Mouse (Mus musculus) liver, embryonic 14.5 days (tissue): ENCODE measurements around the gene Rubcn. TPM values are rescaled to one million over a fixed set of nuclear protein-coding genes. Genes with fewer than 3 reads are reported as not detected.
A peak's percentile ranks its signal among the peaks of the same experiment; 100 is the strongest.

Experiments
- ATAC-seq: fragments of 200-750 bp; cut with Nextera tagmentation; 2 replicates; pipeline ENCODE4 v1.8.0; 2017; ENCODE audit warnings: moderate number of reproducible peaks, mild to moderate bottlenecking, moderate library complexity; ENCODE audit not compliant: insufficient read depth
- DNase-seq, 3 experiments: peaks; one replicate each; pipeline ENCODE4 v3.0.0-alpha.2; 2012 to 2013; ENCODE audit warnings: low read depth in 3 of 3, low spot score in 3 of 3
- H3K27ac ChIP-seq: fragments of 300-500 bp; sonication (generic); 2 replicates; pipeline ENCODE4 v1.5.1; 2014; ENCODE audit warnings: moderate library complexity, mild to moderate bottlenecking, control low read depth, inconsistent platforms
- H3K27me3 ChIP-seq: fragments of 300-500 bp; sonication (generic); 2 replicates; pipeline ENCODE4 v1.6.1; 2014; ENCODE audit warnings: mild to moderate bottlenecking, low read length, moderate library complexity; ENCODE audit not compliant: control insufficient read depth, insufficient read depth
- H3K36me3 ChIP-seq: fragments of 300-500 bp; sonication (generic); replicated peaks from 2 replicates; pipeline ENCODE4 v1.6.1; 2014; ENCODE audit warnings: low read depth; ENCODE audit not compliant: control insufficient read depth, insufficient read depth
- H3K4me1 ChIP-seq, 2 experiments: fragments of 200-500 bp in 1 of 2; fragments of 300-500 bp in 1 of 2; sonication (generic) in 1 of 2; replicated peaks; 2 replicates each; pipeline ENCODE4 v1.6.1; 2012 to 2014; ENCODE audit warnings: antibody characterized with exemption in 1 of 2, inconsistent platforms in 1 of 2, low read length in 1 of 2; ENCODE audit not compliant: control insufficient read depth in 2 of 2, insufficient read depth in 2 of 2
- H3K4me2 ChIP-seq: fragments of 300-500 bp; sonication (generic); 2 replicates; pipeline ENCODE4 v1.6.1; 2014; ENCODE audit warnings: low read depth, mild to moderate bottlenecking, control low read depth, moderate library complexity
- H3K4me3 ChIP-seq, 2 experiments: fragments of 200-500 bp in 1 of 2; fragments of 300-500 bp in 1 of 2; sonication (generic) in 1 of 2; 2 replicates each; pipeline ENCODE4 v1.5.1; 2012 to 2014; ENCODE audit warnings: low read depth in 2 of 2, low read length in 2 of 2, mild to moderate bottlenecking in 2 of 2, control low read depth in 1 of 2, inconsistent platforms in 1 of 2, moderate library complexity in 1 of 2; ENCODE audit not compliant: insufficient read depth in 1 of 2
- H3K9ac ChIP-seq: fragments of 300-500 bp; sonication (generic); replicated peaks from 2 replicates; pipeline ENCODE4 v1.6.1; 2014; ENCODE audit warnings: mild to moderate bottlenecking, control low read depth, moderate library complexity
- H3K9me3 ChIP-seq: fragments of 300-500 bp; sonication (generic); 2 replicates; pipeline ENCODE4 v1.6.1; 2016; ENCODE audit warnings: low read length, mixed read lengths; ENCODE audit not compliant: control insufficient read depth
- CTCF ChIP-seq: IDR thresholded peaks from 2 replicates; pipeline ENCODE4 v1.5.1; 2016; ENCODE audit warnings: antibody characterized with exemption, low read depth, control low read depth
- EP300 ChIP-seq: IDR thresholded peaks from 2 replicates; pipeline ENCODE4 v1.6.1; 2016; ENCODE audit warnings: antibody characterized with exemption, low read depth
- WGBS: fragments of 180-500 bp; shearing (Covaris S2); extraction: QIAGEN DNeasy Blood & Tissue Kit; methylation state at CpG from one replicate; pipeline ENCODE4 v1.1.7; 2014; ENCODE audit not compliant: insufficient replicate concordance; 5-methylcytosine and 5-hydroxymethylcytosine counted together
- polyA plus RNA-seq, 2 experiments: library from polyadenylated mRNA; depleted of rRNA in 1 of 2; stranded (reverse) in 1 of 2; unstranded in 1 of 2; fragments of >200 nt; fragmentation: Nextera tagmentation in 1 of 2; extraction: Ambion mirVana in 1 of 2; gene quantifications; 2 replicates each; pipeline versions ENCODE4 v1.2.1 to v1.2.3; 2012 to 2014

Gene Rubcn
- polyA plus RNA-seq, 2 experiments, result 3.1 to 3.9 TPM

- Histone ChIP-seq H3K27me3 (no peaks in the 10 kb centered on the region), H3K27ac (peak within 1 kb of the TSS; percentile 40), H3K36me3 (no peaks in the 10 kb centered on the region), H3K9ac (peak within 1 kb of the TSS; percentile 86), H3K4me1 (peaks cover 2 to 5% of the 10 kb centered on the region in 2 experiments), H3K9me3 (no peaks in the 10 kb centered on the region), H3K4me2 (peak within 1 kb of the TSS; percentile 83), H3K4me3 (peak within 1 kb of the TSS; percentile 84 to 96)
- ATAC-seq (peak; percentile 91), DNase-seq (peak; percentile 79 to 87 (median 83))
- WGBS, result under 1% methylated on average over 85 of the region's 85 CpGs
- TF ChIP-seq CTCF, result no peak
- TF ChIP-seq EP300, result no peak
Observed at GRCm38 (mm10) chr16:32913937-32914881, 36.6 kb upstream of the Rubcn start, which contains the start of gene Lrch3. Gene Lrch3 (plus strand): TSS chr16:32914100.

GRCm38 (mm10) chr16:32913212-32913611 lies 35.6 kb upstream of the Rubcn start:
- no peak for DNase-seq
- H3K4me1 ChIP-seq, result peaks cover 2 to 5% of the 10 kb centered on the region in 2 experiments
- H3K9ac ChIP-seq, result peak overlapping the region; percentile 86
- no peaks in the 10 kb centered on the region for H3K36me3 ChIP-seq
- 55% methylated on average over 7 of the region's 7 CpGs for WGBS
- peak overlapping the region in 1 of 2 experiments; percentile 84; a peak in 2 of 4 replicates for H3K4me3 ChIP-seq
- H3K9me3 ChIP-seq, result no peaks in the 10 kb centered on the region
- H3K27ac ChIP-seq, result no peak overlapping the region
- ATAC-seq, result no peak
- TF ChIP-seq CTCF (no peak), EP300 (no peak)
- H3K27me3 ChIP-seq, result no peaks in the 10 kb centered on the region
- H3K4me2 ChIP-seq, result peak overlapping the region; percentile 83

GRCm38 (mm10) chr16:32906727-32907126 lies 29.2 kb upstream of the Rubcn start:
- H3K9ac ChIP-seq, result no peak overlapping the region
- no peak overlapping the region for H3K27ac ChIP-seq
- H3K27me3 ChIP-seq, result no peaks in the 10 kb centered on the region
- H3K36me3 ChIP-seq, result no peaks in the 10 kb centered on the region; the same call in 1 of the 2 replicates
- ATAC-seq (no peak), DNase-seq (no peak)
- no peak for TF ChIP-seq CTCF
- TF ChIP-seq EP300, result no peak
- H3K4me3 ChIP-seq, result no peak overlapping the region
- no peak overlapping the region for H3K4me2 ChIP-seq
- 60% methylated on average over 8 of the region's 8 CpGs for WGBS
- no peaks in the 10 kb centered on the region; a peak in 1 of 4 replicates for H3K4me1 ChIP-seq
- H3K9me3 ChIP-seq, result no peaks in the 10 kb centered on the region

GRCm38 (mm10) chr16:32906186-32906585 lies 28.6 kb upstream of the Rubcn start:
- no peak for ATAC-seq
- WGBS, result 57% methylated on average over 2 of the region's 2 CpGs
- no peak overlapping the region for H3K27ac ChIP-seq
- TF ChIP-seq EP300 (no peak), CTCF (no peak)
- H3K4me2 ChIP-seq, result no peak overlapping the region
- H3K4me3 ChIP-seq, result no peak overlapping the region
- H3K4me1 ChIP-seq, result no peaks in the 10 kb centered on the region
- H3K27me3 ChIP-seq, result no peaks in the 10 kb centered on the region
- no peaks in the 10 kb centered on the region for H3K9me3 ChIP-seq
- no peak overlapping the region for H3K9ac ChIP-seq
- H3K36me3 ChIP-seq, result no peaks in the 10 kb centered on the region; the same call in 1 of the 2 replicates
- no peak for DNase-seq

- ATAC-seq (no peak), DNase-seq (no peak)
- Histone ChIP-seq H3K36me3 (no peaks in the 10 kb centered on the region; the same call in 1 of the 2 replicates), H3K9me3 (no peaks in the 10 kb centered on the region), H3K4me1 (no peaks in the 10 kb centered on the region), H3K4me2 (no peak overlapping the region), H3K9ac (no peak overlapping the region), H3K4me3 (no peak overlapping the region), H3K27ac (no peak overlapping the region), H3K27me3 (no peaks in the 10 kb centered on the region)
- TF ChIP-seq EP300 (no peak), CTCF (no peak)
- 58% methylated on average over 3 of the region's 3 CpGs for WGBS
Observed at GRCm38 (mm10) chr16:32902051-32902428, 24.5 kb upstream of the Rubcn start.
